Mouse (Mus musculus) kidney, adult 2 months (tissue): Measurements from ENCODE around the gene Col6a4. TPM values are rescaled to one million over a fixed set of nuclear protein-coding genes. Genes with fewer than 3 reads are reported as not detected.

Experiments used
- DNase-seq: peaks from one replicate; pipeline ENCODE4 v3.0.0; 2021
- H3K27ac ChIP-seq: fragments of 200-500 bp; 2 replicates; pipeline ENCODE4 v1.5.1; 2012; ENCODE audit warnings: low read depth, low read length, control low read depth, inconsistent platforms; ENCODE audit not compliant: insufficient read depth
- H3K27me3 ChIP-seq: fragments of 200-500 bp; replicated peaks from 2 replicates; pipeline ENCODE4 v1.6.1; 2012; ENCODE audit warnings: mild to moderate bottlenecking, moderate library complexity, low read length, inconsistent platforms; ENCODE audit not compliant: control insufficient read depth, insufficient read depth
- H3K36me3 ChIP-seq: fragments of 200-500 bp; 2 replicates; pipeline ENCODE4 v1.6.1; 2012; ENCODE audit warnings: mild to moderate bottlenecking, moderate library complexity, low read length, inconsistent platforms; ENCODE audit not compliant: control insufficient read depth, insufficient read depth
- H3K4me1 ChIP-seq: fragments of 200-500 bp; 2 replicates; pipeline ENCODE4 v1.6.1; 2011; ENCODE audit warnings: low read length; ENCODE audit not compliant: control insufficient read depth, insufficient read depth
- H3K4me3 ChIP-seq: fragments of 200-500 bp; 2 replicates; pipeline ENCODE4 v1.5.1; 2011; ENCODE audit warnings: mild to moderate bottlenecking, low read depth, low read length, control low read depth; ENCODE audit not compliant: insufficient read depth
- CTCF ChIP-seq: fragments of 200-500 bp; conservative IDR thresholded peaks from 2 replicates; pipeline ENCODE4 v1.5.1; 2011; ENCODE audit warnings: low read depth, mild to moderate bottlenecking, control low read depth, low read length, moderate library complexity, mixed read lengths; ENCODE audit not compliant: insufficient read depth, insufficient read length
- POLR2A ChIP-seq: fragments of 200-500 bp; IDR thresholded peaks from one replicate; pipeline ENCODE4 v1.6.1; 2011; ENCODE audit warnings: low read depth, low read length, control low read depth
- WGBS: fragments of 180-500 bp; shearing (Covaris S2); methylation state at CpG from one replicate; pipeline ENCODE4 v1.1.7; 2018; 5-methylcytosine and 5-hydroxymethylcytosine counted together
- polyA plus RNA-seq: library from polyadenylated mRNA; depleted of rRNA; stranded (reverse); fragments of >200 nt; gene quantifications from 2 replicates; pipeline ENCODE4 v1.2.3, GENCODE M21; 2012

Col6a4 gene
- polyA plus RNA-seq, 1 experiment = 0.59 TPM

DNA sequence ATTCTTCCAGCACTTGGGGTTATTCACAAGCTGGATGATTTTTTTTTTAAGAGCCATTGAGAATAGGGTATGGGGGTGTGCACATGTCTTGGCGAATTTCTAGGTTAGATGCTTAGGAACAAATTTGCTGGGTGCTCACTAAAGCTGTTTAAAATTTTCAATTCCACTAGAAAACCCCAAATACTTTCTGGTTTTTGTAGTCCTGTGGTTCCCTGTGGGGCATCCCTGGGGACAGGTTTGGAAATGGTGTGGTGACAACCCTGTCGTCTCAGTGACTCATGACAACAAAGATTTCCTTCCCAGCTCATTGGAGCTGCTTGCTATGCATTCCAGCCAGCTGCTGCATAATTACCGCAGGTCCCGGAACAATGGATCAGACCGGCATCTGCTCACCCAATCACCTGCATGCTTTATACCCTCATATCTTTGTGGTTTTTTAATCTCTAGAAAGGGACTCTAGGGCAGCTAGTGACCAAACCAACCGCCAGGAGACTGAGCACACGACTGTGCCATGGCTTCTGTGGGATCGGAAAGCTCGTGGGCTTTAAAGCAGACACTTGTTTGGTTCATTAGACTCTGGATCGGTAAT is 111.6 kb downstream of the Col6a4 start:
- H3K4me1 ChIP-seq = no peaks in the 10 kb centered on the region
- DNase-seq = no peak
- no peaks in the 10 kb centered on the region for H3K36me3 ChIP-seq
- H3K4me3 ChIP-seq = no peak overlapping the region
- no peaks in the 10 kb centered on the region for H3K27me3 ChIP-seq
- no peak overlapping the region for H3K27ac ChIP-seq
- TF ChIP-seq POLR2A (no peak), CTCF (no peak)
- WGBS = 33% methylated on average over 10 of the region's 10 CpGs

DNA sequence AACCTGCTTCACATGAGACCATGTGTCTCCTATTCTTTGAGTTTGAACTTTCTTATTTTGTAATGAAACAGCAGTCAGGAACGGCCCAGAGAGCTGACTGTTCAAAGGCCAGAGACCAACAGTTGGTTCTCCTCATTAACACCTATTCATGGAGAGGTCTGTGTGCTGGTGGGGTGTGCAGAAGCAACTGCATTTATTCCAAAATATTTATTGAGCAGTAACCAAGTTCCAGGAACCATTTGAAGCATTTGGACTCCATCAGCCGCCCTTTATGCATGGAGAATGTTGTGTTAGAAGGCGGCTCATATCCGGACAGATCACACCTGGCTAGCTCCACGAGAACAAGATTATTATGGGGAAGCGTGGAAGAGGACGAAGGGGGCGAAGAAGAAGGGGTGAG is 118.1 kb downstream of the Col6a4 start:
- no peak for DNase-seq
- TF ChIP-seq CTCF (no peak), POLR2A (no peak)
- 81% methylated on average over 8 of the region's 8 CpGs for WGBS
- H3K36me3 ChIP-seq = no peaks in the 10 kb centered on the region
- H3K4me3 ChIP-seq = no peak overlapping the region
- H3K27me3 ChIP-seq = no peaks in the 10 kb centered on the region
- no peaks in the 10 kb centered on the region for H3K4me1 ChIP-seq
- no peak overlapping the region for H3K27ac ChIP-seq

DNA sequence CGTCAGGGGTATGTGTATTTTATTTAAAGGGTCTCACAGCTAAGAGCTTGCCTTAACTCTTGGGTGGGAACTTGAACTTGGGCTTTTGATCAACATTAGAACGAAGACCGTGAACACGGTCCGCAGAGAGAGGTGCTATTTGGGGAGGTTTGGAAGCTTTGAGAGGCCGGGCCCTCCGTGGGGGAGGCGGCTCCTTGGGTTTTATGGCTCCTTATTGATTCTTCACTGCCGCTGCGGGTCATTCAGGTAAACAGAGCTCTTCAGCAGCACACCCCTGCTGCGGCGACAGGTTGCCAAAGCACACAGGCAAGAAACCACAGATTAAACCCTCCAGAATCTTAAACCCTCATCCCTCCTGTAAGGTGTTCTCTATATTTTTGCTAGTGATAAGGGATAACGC is 119.7 kb downstream of the Col6a4 start:
- H3K4me3 ChIP-seq = no peak overlapping the region
- DNase-seq = no peak
- H3K27me3 ChIP-seq = no peaks in the 10 kb centered on the region
- H3K36me3 ChIP-seq = no peaks in the 10 kb centered on the region
- no peak for TF ChIP-seq POLR2A
- TF ChIP-seq CTCF = no peak
- no peak overlapping the region for H3K27ac ChIP-seq
- H3K4me1 ChIP-seq = no peaks in the 10 kb centered on the region
- WGBS = 10% methylated on average over 13 of the region's 13 CpGs

DNA sequence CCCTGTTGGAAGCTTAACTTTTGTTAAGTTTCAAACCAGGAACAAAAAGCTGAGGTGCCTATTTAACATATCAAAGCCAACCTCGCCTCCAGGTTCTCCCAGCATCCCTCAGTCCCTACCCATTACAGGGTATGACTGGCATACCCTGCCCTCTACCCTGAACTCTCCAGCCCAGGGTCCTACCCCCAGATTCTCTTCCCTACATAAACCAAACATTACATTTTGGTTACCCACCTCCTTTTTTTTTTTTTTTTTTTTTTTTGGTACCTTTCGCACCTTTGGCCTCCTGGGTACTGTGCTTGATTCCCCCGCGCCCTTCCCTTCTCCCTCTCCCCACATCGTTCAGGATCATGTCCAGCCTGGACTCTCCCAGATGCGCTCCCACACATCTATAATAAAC is 120.3 kb downstream of the Col6a4 start:
- Histone ChIP-seq H3K4me1 (no peaks in the 10 kb centered on the region), H3K27me3 (no peaks in the 10 kb centered on the region), H3K4me3 (no peak overlapping the region), H3K27ac (no peak overlapping the region), H3K36me3 (no peaks in the 10 kb centered on the region)
- TF ChIP-seq CTCF = no peak
- TF ChIP-seq POLR2A = no peak
- 49% methylated on average over 6 of the region's 6 CpGs for WGBS
- no peak for DNase-seq

DNA sequence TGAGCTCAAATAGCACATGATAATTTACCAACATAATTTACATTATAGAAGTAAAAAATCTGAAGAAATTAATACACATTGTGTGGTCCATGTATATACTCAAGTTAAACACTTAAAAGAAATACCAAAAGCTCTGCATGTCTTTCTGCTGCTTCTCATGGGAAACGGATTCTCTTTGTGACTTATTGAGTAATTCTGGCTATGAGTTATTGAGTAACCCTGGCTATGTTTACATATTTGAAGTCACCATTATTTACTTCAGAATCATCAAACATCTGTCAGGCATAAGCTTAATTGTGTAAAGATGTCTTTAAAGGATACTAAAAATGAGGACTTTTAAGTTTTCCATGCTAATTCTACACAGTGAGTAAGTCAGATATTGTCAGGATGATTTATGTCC is 122.8 kb downstream of the Col6a4 start:
- 90% methylated on average over 1 of the region's 1 CpGs for WGBS
- DNase-seq = no peak
- no peaks in the 10 kb centered on the region for H3K4me1 ChIP-seq
- H3K36me3 ChIP-seq = no peaks in the 10 kb centered on the region
- no peak overlapping the region for H3K27ac ChIP-seq
- H3K27me3 ChIP-seq = no peaks in the 10 kb centered on the region
- TF ChIP-seq CTCF (no peak), POLR2A (no peak)
- no peak overlapping the region for H3K4me3 ChIP-seq

DNA sequence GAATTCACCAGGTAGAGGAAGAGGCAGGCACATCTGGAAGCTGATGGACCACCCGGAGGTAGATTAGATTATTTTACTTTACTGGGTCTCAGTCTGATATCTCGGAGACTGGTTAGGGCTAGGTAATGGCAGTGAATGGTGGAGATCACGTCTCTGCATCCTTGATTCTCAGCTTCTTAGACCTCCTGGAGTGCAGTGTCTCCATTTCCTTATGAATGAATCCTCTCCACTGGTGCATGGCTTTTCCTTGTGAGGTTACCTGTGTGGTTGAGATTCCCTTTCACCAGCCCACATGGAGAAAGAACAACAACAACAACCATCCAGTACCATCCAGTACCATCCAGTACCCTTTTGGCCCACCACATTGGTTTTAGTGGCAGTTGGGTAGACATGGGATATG is 124.6 kb downstream of the Col6a4 start:
- H3K27me3 ChIP-seq = no peaks in the 10 kb centered on the region
- DNase-seq = no peak
- no peak overlapping the region for H3K4me3 ChIP-seq
- no peaks in the 10 kb centered on the region for H3K36me3 ChIP-seq
- no peak overlapping the region for H3K27ac ChIP-seq
- 88% methylated on average over 3 of the region's 3 CpGs for WGBS
- TF ChIP-seq CTCF = no peak
- H3K4me1 ChIP-seq = no peaks in the 10 kb centered on the region

DNA sequence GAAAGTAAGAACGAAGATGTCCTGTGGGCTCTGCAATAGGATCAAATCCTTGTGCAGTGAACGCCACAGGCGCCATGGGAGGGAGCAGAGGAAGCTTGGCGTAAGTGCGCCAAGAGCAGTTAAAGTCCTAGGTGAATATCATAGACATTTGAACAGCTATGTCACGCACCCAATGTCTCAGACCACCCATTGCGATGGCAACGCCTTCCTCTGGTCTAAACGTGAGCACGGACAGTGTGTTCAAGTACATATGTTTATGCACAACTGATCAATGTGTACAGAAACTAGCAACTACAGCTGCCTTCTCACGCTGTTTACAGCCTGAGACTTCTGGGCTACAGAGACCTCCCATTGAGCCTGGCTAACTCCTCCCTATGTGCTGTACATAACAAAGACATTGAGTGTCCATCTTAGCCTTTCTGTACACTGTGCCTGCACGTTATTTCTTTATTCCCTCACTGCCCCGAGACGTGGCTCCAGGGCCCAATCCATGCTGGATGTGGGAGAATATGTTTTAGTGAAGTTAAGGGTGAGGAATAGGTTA is 125.2 kb downstream of the Col6a4 start:
- no peak for TF ChIP-seq POLR2A
- no peak for TF ChIP-seq CTCF
- Histone ChIP-seq H3K27me3 (no peaks in the 10 kb centered on the region), H3K4me3 (no peak overlapping the region), H3K4me1 (no peaks in the 10 kb centered on the region), H3K36me3 (no peaks in the 10 kb centered on the region), H3K27ac (no peak overlapping the region)
- WGBS = 94% methylated on average over 14 of the region's 14 CpGs
- no peak for DNase-seq
